Mouse (Mus musculus): ENCODE results near the gene Rmdn2. TPM values are rescaled to one million over a fixed set of nuclear protein-coding genes. Genes with fewer than 3 reads are reported as not detected.

Gene Rmdn2
- total RNA-seq, 1 experiment from 2014 or later: 163 TPM

Other genes with a start within 250 kb of the Rmdn2 start
- 21.2 and 33.9 TPM in 2 replicates for gene Cyp1b1, start 103.2 kb downstream of the Rmdn2 start, total RNA-seq (2021)

Data from adrenal gland, postnatal 14 days (tissue).